Mouse (Mus musculus): Measurements from ENCODE around the gene Selenos. TPM values are rescaled to one million over a fixed set of nuclear protein-coding genes. Genes with fewer than 3 reads are reported as not detected.

Gene Selenos
- total RNA-seq, 1 experiment from 2014 or later, result 88.7 TPM

- ATAC-seq (replicated peaks; ENCODE audit: low read depth, poor library complexity, severe bottlenecking), result no peak
Measured at GRCm38 (mm10) chr7:66083757-66084156, 4.3 kb downstream of the Selenos start.

- no peak for ATAC-seq (replicated peaks; ENCODE audit: low read depth, poor library complexity, severe bottlenecking)
Measured at GRCm38 (mm10) chr7:66084546-66084945, 5.1 kb downstream of the Selenos start.

GRCm38 (mm10) chr7:66087652-66088051 is 8.2 kb downstream of the Selenos start:
- no peak for ATAC-seq (replicated peaks; ENCODE audit: low read depth, poor library complexity, severe bottlenecking)

- ATAC-seq (replicated peaks; ENCODE audit: low read depth, poor library complexity, severe bottlenecking), result no peak
Measured at GRCm38 (mm10) chr7:66088077-66088476, 8.6 kb downstream of the Selenos start.

- ATAC-seq (replicated peaks; ENCODE audit: low read depth, poor library complexity, severe bottlenecking), result no peak
Measured at GRCm38 (mm10) chr7:66090676-66091190, 11.3 kb downstream of the Selenos start.

GRCm38 (mm10) chr7:66091553-66091952 is 12.1 kb downstream of the Selenos start:
- no peak for ATAC-seq (replicated peaks; ENCODE audit: low read depth, poor library complexity, severe bottlenecking)

GRCm38 (mm10) chr7:66092656-66093055 is 13.2 kb downstream of the Selenos start:
- ATAC-seq (replicated peaks; ENCODE audit: low read depth, poor library complexity, severe bottlenecking), result no peak

GRCm38 (mm10) chr7:66094141-66094540 is 14.7 kb downstream of the Selenos start:
- no peak for ATAC-seq (replicated peaks; ENCODE audit: low read depth, poor library complexity, severe bottlenecking)

GRCm38 (mm10) chr7:66098803-66099202 is 19.4 kb downstream of the Selenos start:
- ATAC-seq (replicated peaks; ENCODE audit: low read depth, poor library complexity, severe bottlenecking), result no peak

GRCm38 (mm10) chr7:66101866-66102265 is 22.4 kb downstream of the Selenos start:
- ATAC-seq (replicated peaks; ENCODE audit: low read depth, poor library complexity, severe bottlenecking), result peak; percentile 63; the same call in 1 of the 2 replicates

- ATAC-seq (replicated peaks; ENCODE audit: low read depth, poor library complexity, severe bottlenecking), result no peak
Measured at GRCm38 (mm10) chr7:66104531-66104930, 25.1 kb downstream of the Selenos start.

- ATAC-seq (replicated peaks; ENCODE audit: low read depth, poor library complexity, severe bottlenecking), result no peak
Measured at GRCm38 (mm10) chr7:66105771-66106170, 26.3 kb downstream of the Selenos start.

- ATAC-seq (replicated peaks; ENCODE audit: low read depth, poor library complexity, severe bottlenecking), result no peak
Measured at GRCm38 (mm10) chr7:66106581-66107056, 27.2 kb downstream of the Selenos start.

- ATAC-seq (replicated peaks; ENCODE audit: low read depth, poor library complexity, severe bottlenecking), result no peak
Measured at GRCm38 (mm10) chr7:66107206-66107605, 27.8 kb downstream of the Selenos start.

- no peak for ATAC-seq (replicated peaks; ENCODE audit: low read depth, poor library complexity, severe bottlenecking)
Measured at GRCm38 (mm10) chr7:66107930-66108329, 28.5 kb downstream of the Selenos start.

- peak; percentile 84 for ATAC-seq (replicated peaks; ENCODE audit: low read depth, poor library complexity, severe bottlenecking)
Measured at GRCm38 (mm10) chr7:66108961-66109854, 29.8 kb downstream of the Selenos start, which contains the start of gene Chsy1. TSS of gene Chsy1 (plus strand) at chr7:66109515.

- no peak for ATAC-seq (replicated peaks; ENCODE audit: low read depth, poor library complexity, severe bottlenecking)
Measured at GRCm38 (mm10) chr7:66109855-66110635, 30.6 kb downstream of the Selenos start.

GRCm38 (mm10) chr7:66110636-66111112 is 31.2 kb downstream of the Selenos start:
- ATAC-seq (replicated peaks; ENCODE audit: low read depth, poor library complexity, severe bottlenecking), result 0 out of 2 replicates have a peak, but pooled peaks have one; percentile 20

- no peak for ATAC-seq (replicated peaks; ENCODE audit: low read depth, poor library complexity, severe bottlenecking)
Measured at GRCm38 (mm10) chr7:66111211-66111610, 31.8 kb downstream of the Selenos start.

- ATAC-seq (replicated peaks; ENCODE audit: low read depth, poor library complexity, severe bottlenecking), result no peak
Measured at GRCm38 (mm10) chr7:66113561-66113960, 34.1 kb downstream of the Selenos start.
